Mouse (Mus musculus): ENCODE measurements around the gene Snrnp200.

DNA sequence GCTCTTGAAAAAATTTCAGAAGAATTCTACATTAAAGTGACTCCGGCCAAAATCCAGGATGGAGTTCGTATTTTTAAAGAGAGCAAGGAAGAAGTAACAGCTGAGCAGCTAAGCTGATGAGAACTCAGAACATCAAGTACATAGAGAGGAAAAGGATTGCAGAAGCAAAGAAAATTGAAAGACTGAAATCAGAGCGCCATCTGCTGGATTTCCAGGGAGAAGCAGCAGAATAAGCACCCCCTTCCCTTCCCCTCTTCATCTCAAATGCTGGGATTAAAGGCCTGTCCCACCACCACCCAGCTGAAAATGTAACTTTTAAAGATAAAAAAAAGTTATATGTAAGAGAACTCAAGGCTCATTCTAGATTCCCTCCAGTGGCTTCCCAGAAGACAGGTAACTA, 3.3 kb upstream of the Snrnp200 start:
- peak; percentile 52; the same call in 1 of the 2 replicates for TF ChIP-seq CTCF (IDR thresholded peaks at IDR 0.05; ENCODE audit: extremely low read depth, insufficient read depth, insufficient read length, insufficient replicate concordance)
- TF ChIP-seq POLR2A (IDR thresholded peaks at IDR 0.05; ENCODE audit: low read depth, low read length): no peak

Measured in spleen, adult 2 months (tissue).